Mouse (Mus musculus): ENCODE measurements around the gene Pdlim3. TPM values are rescaled to one million over a fixed set of nuclear protein-coding genes. Genes with fewer than 3 reads are reported as not detected.
"Not testable (repeated sequence)": the region's sequence is repeated elsewhere in the genome, so short reads cannot be mapped to it uniquely, and the experiment has no call there.

Pdlim3 gene
- total RNA-seq (2021): 100 to 1,000 TPM; 737 to 931 TPM
- long read RNA-seq, experiment 1, transcript Pdlim3-203 (8 exons, 1,479 nt): major isoform, 550 of 609 reads
- long read RNA-seq, experiment 1, partial matches to known transcripts: 25 of 609 reads
- long read RNA-seq, experiment 1, other reads (novel, unspliced or antisense): 29 of 609 reads
- long read RNA-seq, experiment 2, transcript Pdlim3-202 (3 exons, 754 nt): minor isoform, 6 of 744 reads
- long read RNA-seq, experiment 2, transcript Pdlim3-203 (8 exons, 1,479 nt): major isoform, 638 of 744 reads
- long read RNA-seq, experiment 2, partial matches to known transcripts: 25 of 744 reads
- long read RNA-seq, experiment 2, other reads (novel, unspliced or antisense): 74 of 744 reads

GRCm38 (mm10) chr8:45885202-45885685 is at the start of gene Pdlim3:
Pdlim3 (plus strand) TSS chr8:45885461.
- peak; percentile 83 for DNase-seq (ENCODE audit: low spot score)

- DNase-seq (ENCODE audit: low spot score): no peak
Observed at GRCm38 (mm10) chr8:45843306-45843705, 42.0 kb upstream of the Pdlim3 start.

- no peak for DNase-seq (ENCODE audit: low spot score)
Observed at GRCm38 (mm10) chr8:45844097-45844885, 41.0 kb upstream of the Pdlim3 start.

GRCm38 (mm10) chr8:45844911-45845481 is 40.3 kb upstream of the Pdlim3 start:
- DNase-seq (ENCODE audit: low spot score): peak; percentile 49

GRCm38 (mm10) chr8:45845906-45846305 is 39.4 kb upstream of the Pdlim3 start:
- no peak for DNase-seq (ENCODE audit: low spot score)

- DNase-seq (ENCODE audit: low spot score): no peak
Observed at GRCm38 (mm10) chr8:45855118-45855517, 30.1 kb upstream of the Pdlim3 start.

- no peak for DNase-seq (ENCODE audit: low spot score)
Observed at GRCm38 (mm10) chr8:45857734-45858133, 27.5 kb upstream of the Pdlim3 start.

- no peak for DNase-seq (ENCODE audit: low spot score)
Observed at GRCm38 (mm10) chr8:45858391-45858790, 26.9 kb upstream of the Pdlim3 start.

- DNase-seq (ENCODE audit: low spot score): not testable (repeated sequence)
Observed at GRCm38 (mm10) chr8:45871587-45871986, 13.7 kb upstream of the Pdlim3 start.

- DNase-seq (ENCODE audit: low spot score): peak; percentile 82
Observed at GRCm38 (mm10) chr8:45872077-45872476, 13.2 kb upstream of the Pdlim3 start.

- DNase-seq (ENCODE audit: low spot score): peak; percentile 75
Observed at GRCm38 (mm10) chr8:45874945-45875626, 10.2 kb upstream of the Pdlim3 start.

- no peak for DNase-seq (ENCODE audit: low spot score)
Observed at GRCm38 (mm10) chr8:45876397-45876796, 8.9 kb upstream of the Pdlim3 start.

GRCm38 (mm10) chr8:45877680-45878079 is 7.6 kb upstream of the Pdlim3 start:
- DNase-seq (ENCODE audit: low spot score): peak; percentile 77

- no peak for DNase-seq (ENCODE audit: low spot score)
Observed at GRCm38 (mm10) chr8:45880457-45880856, 4.8 kb upstream of the Pdlim3 start.

- no peak for DNase-seq (ENCODE audit: low spot score)
Observed at GRCm38 (mm10) chr8:45881726-45882125, 3.5 kb upstream of the Pdlim3 start.

GRCm38 (mm10) chr8:45883793-45884192 is 1.5 kb upstream of the Pdlim3 start:
- DNase-seq (ENCODE audit: low spot score): no peak

- no peak for DNase-seq (ENCODE audit: low spot score)
Observed at GRCm38 (mm10) chr8:45884552-45884951, 709 bp upstream of the Pdlim3 start.

GRCm38 (mm10) chr8:45885775-45886174 is 514 bp downstream of the Pdlim3 start:
- peak; percentile 46 for DNase-seq (ENCODE audit: low spot score)

- no peak for DNase-seq (ENCODE audit: low spot score)
Observed at GRCm38 (mm10) chr8:45889737-45890136, 4.5 kb downstream of the Pdlim3 start.

GRCm38 (mm10) chr8:45896590-45896989 is 11.3 kb downstream of the Pdlim3 start:
- DNase-seq (ENCODE audit: low spot score): peak; percentile 45

- DNase-seq (ENCODE audit: low spot score): no peak
Observed at GRCm38 (mm10) chr8:45899783-45900182, 14.5 kb downstream of the Pdlim3 start.

Measured in gastrocnemius, adult 18-20 months (tissue).